Comparison of ENCODE assay signal across 15 mouse cellular contexts in genomic region chr2:9141411-9141810, GRCm38 (mm10).
"Had no signal": no experiment of that assay in that cellular context is flagged by ENCODE, and none has a peak within 500 bp of the region (broad histone marks: within the 10 kb centered on the region; RNA-seq: fewer than 3 reads in every experiment).

No protein-coding gene starts in this region.

- H3K4me3 ChIP-seq: kidney, embryonic 15.5 days; limb, embryonic 12.5 days; liver, embryonic 13.5 days; lung, embryonic 15.5 days; midbrain, embryonic 15.5 days; neural tube, embryonic 13.5 days had no signal

- H3K9ac ChIP-seq: kidney, embryonic 15.5 days; limb, embryonic 12.5 days; liver, embryonic 13.5 days; liver, postnatal 0 days; lung, embryonic 15.5 days; midbrain, embryonic 15.5 days; neural tube, embryonic 13.5 days had no signal

- H3K27me3 ChIP-seq: kidney, embryonic 15.5 days; limb, embryonic 12.5 days; liver, embryonic 13.5 days; lung, embryonic 15.5 days; midbrain, embryonic 15.5 days; neural tube, embryonic 13.5 days had no signal

- H3K4me2 ChIP-seq: kidney, embryonic 15.5 days; limb, embryonic 12.5 days; liver, embryonic 13.5 days; lung, embryonic 15.5 days; midbrain, embryonic 15.5 days; neural tube, embryonic 13.5 days had no signal

- H3K36me3 ChIP-seq: kidney, embryonic 15.5 days; limb, embryonic 12.5 days; liver, embryonic 13.5 days; lung, embryonic 15.5 days; midbrain, embryonic 15.5 days; neural tube, embryonic 13.5 days had no signal

- ATAC-seq: liver, postnatal 0 days; midbrain, embryonic 15.5 days had no signal

- H3K4me1 ChIP-seq: kidney, embryonic 15.5 days; limb, embryonic 12.5 days; liver, embryonic 13.5 days; lung, embryonic 15.5 days; midbrain, embryonic 15.5 days; neural tube, embryonic 13.5 days had no signal

- DNase-seq: kidney, adult 2 months; kidney, postnatal 14 days; liver; liver, embryonic 13.5 days; liver, postnatal 0 days; retina, postnatal 1 day; right cerebral cortex, postnatal 25 days; thymus, adult 18-20 months; thymus, postnatal 14 days had no signal

- H3K9me3 ChIP-seq: kidney, embryonic 15.5 days; limb, embryonic 12.5 days; liver, embryonic 13.5 days; lung, embryonic 15.5 days; midbrain, embryonic 15.5 days; neural tube, embryonic 13.5 days had no signal

- H3K27ac ChIP-seq: kidney, embryonic 15.5 days; limb, embryonic 12.5 days; liver, embryonic 13.5 days; lung, embryonic 15.5 days; midbrain, embryonic 15.5 days; neural tube, embryonic 13.5 days; stomach, postnatal 0 days had no signal
